Mouse (Mus musculus) frontal cortex, postnatal 36 days (tissue): Measurements from ENCODE around the gene Fam69a.
A peak's percentile ranks its signal among the peaks of the same experiment; 100 is the strongest.
"Not testable (repeated sequence)": the region's sequence is repeated elsewhere in the genome, so short reads cannot be mapped to it uniquely, and the experiment has no call there.

Experiments used
- DNase-seq, 2 experiments: peaks; one replicate each; pipeline ENCODE4 v3.0.0; 2022; ENCODE audit warnings: low spot score in 2 of 2

Gene Fam69a

GRCm38 (mm10) chr5:107947548-107947947 lies 39.3 kb downstream of the Fam69a start:
- no peak for DNase-seq

DNA sequence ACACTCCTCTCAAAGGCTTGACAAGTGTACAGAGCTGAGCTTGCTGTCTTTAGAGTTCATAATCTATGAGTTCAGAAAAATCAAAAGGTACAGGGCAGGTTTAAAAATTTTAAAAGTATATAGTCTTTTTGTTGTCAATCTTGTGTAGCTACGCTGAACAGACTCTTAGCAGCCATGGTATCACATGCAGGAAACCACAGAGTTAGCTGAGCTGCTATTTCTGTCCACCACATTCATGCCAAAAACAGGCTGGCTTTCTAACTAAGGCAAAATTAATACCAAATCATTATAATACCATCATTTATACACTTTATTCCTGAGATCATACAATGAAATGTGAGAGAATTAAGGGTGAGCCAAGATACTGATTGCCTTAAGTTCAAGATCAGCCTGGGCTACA lies 40.4 kb downstream of the Fam69a start:
- no peak for DNase-seq

DNA sequence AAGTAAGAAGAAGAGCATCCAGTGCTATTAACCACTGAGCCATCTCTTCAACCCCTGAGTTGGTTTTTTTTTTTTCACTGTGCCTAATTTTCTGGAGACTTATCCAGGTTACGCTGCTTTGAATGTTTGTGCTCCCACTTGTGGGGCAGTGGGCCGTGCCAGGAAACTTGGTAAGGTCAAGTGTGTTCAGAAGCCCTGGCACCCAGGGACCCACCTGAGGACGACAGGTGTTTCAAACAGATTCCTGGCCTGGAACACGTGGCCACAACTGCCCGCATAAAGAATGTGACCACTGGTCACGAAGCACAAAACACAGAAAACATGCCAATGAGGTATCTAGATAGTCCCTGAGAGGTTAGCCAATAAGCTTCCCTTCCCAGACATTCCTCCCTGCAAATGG lies 43.4 kb downstream of the Fam69a start:
- no peak for DNase-seq

DNA sequence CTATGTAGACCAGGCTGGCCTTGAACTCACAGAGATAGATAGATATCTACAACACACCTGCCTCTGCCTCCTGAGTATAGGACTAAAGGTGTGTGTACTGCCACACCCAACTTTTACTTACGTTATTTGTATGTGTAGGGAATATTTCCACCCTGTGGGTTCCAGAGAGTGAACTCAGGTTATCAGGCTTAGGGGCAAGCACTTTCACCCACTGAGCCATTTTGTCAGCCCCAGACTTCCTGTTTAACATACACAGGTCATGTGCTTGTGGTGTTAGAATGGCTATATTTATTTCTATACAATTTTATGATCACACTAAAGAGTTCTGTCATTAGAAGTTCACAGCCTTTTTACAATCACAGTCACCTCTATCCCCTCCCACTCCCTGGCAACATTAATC lies 43.9 kb downstream of the Fam69a start:
- DNase-seq: no peak

- no peak for DNase-seq
These were observed 45.7 kb downstream of the Fam69a start for GRCm38 (mm10) chr5:107941222-107941621.

DNA sequence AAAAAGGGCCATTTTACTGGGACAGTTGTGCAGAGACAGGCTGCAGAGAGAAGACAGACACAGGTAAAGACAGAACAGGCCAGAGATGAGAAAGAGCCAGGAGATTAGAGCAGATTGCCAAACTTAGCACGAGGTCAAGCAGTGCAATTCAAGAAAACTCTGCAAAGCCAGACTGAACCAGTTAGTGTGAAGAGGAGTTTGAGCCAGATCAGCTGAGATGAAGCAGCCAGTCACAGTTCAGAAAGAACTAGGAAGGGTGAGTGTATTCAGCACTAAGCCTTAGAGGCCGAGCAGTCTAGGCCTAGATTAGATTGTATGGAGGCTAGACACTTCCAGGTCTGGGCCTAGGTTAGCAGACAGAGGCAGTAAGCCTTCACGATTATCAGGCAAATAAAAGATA lies 47.2 kb downstream of the Fam69a start:
- no peak for DNase-seq

DNA sequence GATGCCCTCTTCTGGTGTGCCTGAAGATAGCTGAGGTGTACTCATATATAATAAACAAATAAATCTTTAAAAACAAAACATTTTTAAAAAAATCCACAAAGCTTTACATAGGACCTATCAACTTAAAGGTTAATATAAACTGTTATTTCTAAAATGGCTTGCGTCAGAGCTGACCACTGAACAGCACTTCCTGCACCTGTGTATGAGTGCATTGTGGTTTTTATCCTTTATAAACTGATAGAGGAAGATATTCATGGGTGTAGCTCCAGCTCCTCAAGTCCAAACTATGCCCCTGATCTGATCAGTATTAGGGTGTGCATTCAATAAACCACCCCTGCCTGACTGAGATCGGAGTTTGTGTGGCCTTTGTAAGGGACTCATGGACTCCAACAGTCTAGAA lies 48.0 kb downstream of the Fam69a start:
- DNase-seq: no peak

GRCm38 (mm10) chr5:107938483-107938882 lies 48.4 kb downstream of the Fam69a start:
- not testable (repeated sequence) for DNase-seq

GRCm38 (mm10) chr5:107936625-107937389 lies 50.1 kb downstream of the Fam69a start:
- DNase-seq: no peak

GRCm38 (mm10) chr5:107934770-107935543 lies 51.9 kb downstream of the Fam69a start:
- no peak for DNase-seq

DNA sequence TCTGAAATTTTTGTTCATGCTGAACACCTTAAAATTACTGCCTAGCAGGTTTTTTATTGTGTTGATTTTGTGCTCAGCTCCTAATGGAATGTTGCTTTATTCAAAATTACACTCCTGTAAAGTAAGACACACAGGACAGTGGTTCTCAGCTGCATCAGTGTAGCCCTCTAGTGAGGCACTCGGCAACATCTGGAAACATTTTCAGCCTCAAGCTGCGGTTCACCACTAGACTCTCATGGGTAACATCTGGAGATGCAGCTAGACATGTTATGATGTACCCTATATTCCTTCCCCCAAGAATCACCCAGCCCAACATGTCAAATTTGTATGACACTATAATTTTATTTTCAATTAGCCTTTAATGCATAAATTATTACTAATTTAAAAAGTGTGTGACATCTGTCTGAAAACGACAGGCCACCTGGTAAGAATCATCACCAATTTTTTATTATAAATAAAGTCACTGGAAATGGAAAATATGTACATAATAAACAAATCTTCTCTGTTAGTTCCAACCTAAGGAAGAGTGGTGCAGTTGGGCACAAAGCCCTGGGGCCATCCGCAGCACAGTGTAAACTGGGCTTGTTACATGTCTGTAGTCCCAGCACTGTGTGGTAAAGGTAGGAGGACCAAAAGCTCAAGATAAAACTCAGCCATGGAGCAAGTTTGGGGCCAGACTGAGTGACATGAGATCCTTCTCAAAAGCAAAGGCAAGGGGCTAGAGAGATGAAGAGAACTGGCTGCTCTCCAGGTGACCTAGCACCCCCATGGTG lies 53.5 kb downstream of the Fam69a start:
- DNase-seq: no peak

DNA sequence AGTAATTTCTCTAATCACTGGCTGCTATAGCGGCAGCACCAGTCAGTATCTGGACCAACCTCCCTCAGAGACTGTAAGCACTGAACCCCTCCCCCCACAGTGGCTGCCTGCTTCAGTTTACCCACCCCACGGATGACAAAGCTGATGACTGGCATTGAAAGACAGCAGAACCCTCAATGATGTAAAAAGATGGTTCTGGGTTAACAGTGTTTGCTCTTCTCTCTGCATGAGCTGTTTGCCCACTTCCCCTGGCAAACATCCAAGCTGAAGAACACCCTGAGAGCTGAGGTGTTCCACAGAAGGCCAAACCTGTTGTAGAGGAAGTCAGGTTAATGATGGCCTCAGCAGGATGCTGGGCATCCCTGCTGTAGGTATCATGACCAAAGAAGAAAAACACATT lies 54.3 kb downstream of the Fam69a start:
- no peak for DNase-seq

GRCm38 (mm10) chr5:107926550-107927249 lies 60.2 kb downstream of the Fam69a start:
- DNase-seq: no peak

GRCm38 (mm10) chr5:107924564-107924963 lies 62.3 kb downstream of the Fam69a start:
- no peak for DNase-seq

GRCm38 (mm10) chr5:107922836-107923235 lies 64.0 kb downstream of the Fam69a start:
- no peak for DNase-seq

- peak in 1 of 2 experiments; percentile 66 for DNase-seq
These were observed 65.3 kb downstream of the Fam69a start for GRCm38 (mm10) chr5:107921400-107922252.

DNA sequence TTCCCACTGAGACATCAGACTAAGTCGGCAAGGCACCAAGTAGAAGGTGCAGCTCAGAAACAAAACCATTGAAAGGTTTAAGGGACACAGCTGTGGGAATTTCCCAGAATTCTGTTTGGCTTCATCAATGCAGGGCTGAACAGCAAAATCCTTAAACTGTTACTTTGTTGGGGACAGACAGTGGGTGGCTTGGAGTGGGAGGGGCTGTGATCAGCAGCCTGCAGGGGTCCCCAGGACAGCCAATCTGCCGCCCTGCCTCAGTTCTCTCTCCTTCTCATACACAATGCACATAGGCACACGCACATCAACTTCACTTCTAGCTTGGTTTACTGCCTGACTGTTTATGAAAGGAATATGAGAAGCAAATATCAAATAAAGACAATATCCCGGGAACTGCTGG lies 71.6 kb downstream of the Fam69a start:
- DNase-seq: no peak

DNA sequence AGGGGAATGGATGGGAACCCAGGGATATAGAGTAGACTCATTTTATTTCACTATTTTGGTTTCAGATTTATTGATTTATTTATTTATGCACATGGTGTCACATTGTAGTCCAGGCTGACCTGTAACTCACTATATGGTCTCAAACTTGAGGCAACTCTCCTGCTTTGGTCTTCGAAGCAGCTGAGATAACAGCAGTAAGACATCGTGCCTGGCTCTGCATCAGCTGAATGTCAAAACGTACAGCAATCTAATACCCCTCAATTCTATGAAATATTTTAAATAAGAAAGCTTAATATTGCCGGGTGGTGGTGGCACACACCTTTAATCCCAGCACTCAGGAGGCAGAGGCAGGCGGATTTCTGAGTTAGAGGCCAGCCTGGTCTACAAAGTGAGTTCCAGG lies 75.9 kb downstream of the Fam69a start:
- DNase-seq: no peak

GRCm38 (mm10) chr5:107910084-107910616 lies 76.7 kb downstream of the Fam69a start:
- no peak for DNase-seq

- no peak for DNase-seq
These were observed 77.2 kb downstream of the Fam69a start for GRCm38 (mm10) chr5:107909668-107910067.
